Mouse (Mus musculus): Measurements from ENCODE around the gene Ankrd10.
"Not testable (repeated sequence)": the region's sequence is repeated elsewhere in the genome, so short reads cannot be mapped to it uniquely, and the experiment has no call there.

The Ankrd10 gene

GRCm38 (mm10) chr8:11614126-11614835, 21.3 kb downstream of the Ankrd10 start:
- peak; percentile 37 for DNase-seq (ENCODE audit: low spot score)

GRCm38 (mm10) chr8:11608848-11609247, 26.7 kb downstream of the Ankrd10 start:
- DNase-seq (ENCODE audit: low spot score): no peak

- peak; percentile 62 for DNase-seq (ENCODE audit: low spot score)
These were observed 33.4 kb downstream of the Ankrd10 start for GRCm38 (mm10) chr8:11602006-11602680.

GRCm38 (mm10) chr8:11600301-11600951, 35.1 kb downstream of the Ankrd10 start:
- DNase-seq (ENCODE audit: low spot score): no peak

- no peak for DNase-seq (ENCODE audit: low spot score)
These were observed 42.2 kb downstream of the Ankrd10 start for GRCm38 (mm10) chr8:11593222-11593884.

- DNase-seq (ENCODE audit: low spot score): no peak
These were observed 43.3 kb downstream of the Ankrd10 start for GRCm38 (mm10) chr8:11592296-11592695.

GRCm38 (mm10) chr8:11591837-11592236, 43.7 kb downstream of the Ankrd10 start:
- no peak for DNase-seq (ENCODE audit: low spot score)

GRCm38 (mm10) chr8:11586374-11586745, 49.2 kb downstream of the Ankrd10 start:
- no peak for DNase-seq (ENCODE audit: low spot score)

- DNase-seq (ENCODE audit: low spot score): no peak
These were observed 49.8 kb downstream of the Ankrd10 start for GRCm38 (mm10) chr8:11585513-11586373.

- DNase-seq (ENCODE audit: low spot score): no peak
These were observed 59.8 kb downstream of the Ankrd10 start for GRCm38 (mm10) chr8:11575604-11576384.

- no peak for DNase-seq (ENCODE audit: low spot score)
These were observed 60.5 kb downstream of the Ankrd10 start for GRCm38 (mm10) chr8:11574911-11575603.

- no peak for DNase-seq (ENCODE audit: low spot score)
These were observed 63.1 kb downstream of the Ankrd10 start for GRCm38 (mm10) chr8:11572428-11572827.

GRCm38 (mm10) chr8:11571950-11572349, 63.6 kb downstream of the Ankrd10 start:
- no peak for DNase-seq (ENCODE audit: low spot score)

- DNase-seq (ENCODE audit: low spot score): no peak
These were observed 64.8 kb downstream of the Ankrd10 start for GRCm38 (mm10) chr8:11570742-11571141.

- peak; percentile 23 for DNase-seq (ENCODE audit: low spot score)
These were observed 66.1 kb downstream of the Ankrd10 start for GRCm38 (mm10) chr8:11569260-11570097.

GRCm38 (mm10) chr8:11568193-11568592, 67.4 kb downstream of the Ankrd10 start:
- not testable (repeated sequence) for DNase-seq (ENCODE audit: low spot score)

GRCm38 (mm10) chr8:11564721-11565120, 70.8 kb downstream of the Ankrd10 start:
- no peak for DNase-seq (ENCODE audit: low spot score)

GRCm38 (mm10) chr8:11564236-11564635, 71.3 kb downstream of the Ankrd10 start:
- DNase-seq (ENCODE audit: low spot score): no peak

Data from MN1 (cell line).